Mouse (Mus musculus): ENCODE data around the gene Fam98a. TPM values are rescaled to one million over a fixed set of nuclear protein-coding genes. Genes with fewer than 3 reads are reported as not detected.

The Fam98a gene
- polyA plus RNA-seq, 1 experiment from 2014 or later: 24.9 TPM

GRCm38 (mm10) chr17:75537050-75537445 is 14.7 kb downstream of the Fam98a start:
- Histone ChIP-seq H3K36me3 (peaks cover 3% of the 10 kb centered on the region; the same call in 1 of the 2 replicates), H3K4me3 (replicated peaks) (no peak overlapping the region), H3K27me3 (replicated peaks) (no peaks in the 10 kb centered on the region), H3K4me1 (replicated peaks) (no peaks in the 10 kb centered on the region), H3K9ac (no peak overlapping the region), H3K4me2 (replicated peaks) (no peak overlapping the region), H3K9me3 (no peaks in the 10 kb centered on the region), H3K27ac (no peak overlapping the region)
- WGBS: 52% methylated on average over 7 of the region's 7 CpGs
- no peak for ATAC-seq

- ATAC-seq: 0 out of 2 replicates have a peak, but pooled peaks have one; percentile 48
- Histone ChIP-seq H3K9ac (no peak overlapping the region), H3K9me3 (no peaks in the 10 kb centered on the region), H3K27me3 (replicated peaks) (no peaks in the 10 kb centered on the region), H3K4me1 (replicated peaks) (no peaks in the 10 kb centered on the region), H3K36me3 (peaks cover 3% of the 10 kb centered on the region; the same call in 1 of the 2 replicates), H3K27ac (no peak overlapping the region), H3K4me2 (replicated peaks) (no peak overlapping the region), H3K4me3 (replicated peaks) (no peak overlapping the region)
- WGBS: 25% methylated on average over 6 of the region's 6 CpGs
Measured at GRCm38 (mm10) chr17:75536396-75537049, 15.2 kb downstream of the Fam98a start.

- WGBS: 89% methylated on average over 4 of the region's 4 CpGs
- no peaks in the 10 kb centered on the region for H3K27me3 ChIP-seq (replicated peaks)
- peaks cover 3% of the 10 kb centered on the region; the same call in 1 of the 2 replicates for H3K36me3 ChIP-seq
Measured at GRCm38 (mm10) chr17:75535612-75536011, 16.1 kb downstream of the Fam98a start.

GRCm38 (mm10) chr17:75534314-75535020 is 17.3 kb downstream of the Fam98a start:
- Histone ChIP-seq H3K27ac (no peak overlapping the region), H3K4me1 (replicated peaks) (no peaks in the 10 kb centered on the region), H3K4me3 (replicated peaks) (no peak overlapping the region), H3K9me3 (no peaks in the 10 kb centered on the region), H3K27me3 (replicated peaks) (no peaks in the 10 kb centered on the region), H3K9ac (no peak overlapping the region), H3K36me3 (peaks cover 3% of the 10 kb centered on the region; the same call in 1 of the 2 replicates), H3K4me2 (replicated peaks) (no peak overlapping the region)
- 77% methylated on average over 12 of the region's 12 CpGs for WGBS
- no peak for ATAC-seq

More at GRCm38 (mm10) chr17:75535612-75536011, 16.1 kb downstream of the Fam98a start:
- no peak for ATAC-seq
- H3K4me2 ChIP-seq (replicated peaks): no peak overlapping the region
- no peak overlapping the region for H3K4me3 ChIP-seq (replicated peaks)
- H3K9ac ChIP-seq: no peak overlapping the region
- H3K9me3 ChIP-seq: no peaks in the 10 kb centered on the region
- H3K4me1 ChIP-seq (replicated peaks): no peaks in the 10 kb centered on the region
- no peak overlapping the region for H3K27ac ChIP-seq

- Histone ChIP-seq H3K36me3 (no peaks in the 10 kb centered on the region), H3K4me1 (replicated peaks) (no peaks in the 10 kb centered on the region), H3K9me3 (no peaks in the 10 kb centered on the region), H3K27ac (no peak overlapping the region), H3K9ac (no peak overlapping the region), H3K4me3 (replicated peaks) (no peak overlapping the region), H3K27me3 (replicated peaks) (no peaks in the 10 kb centered on the region), H3K4me2 (replicated peaks) (no peak overlapping the region)
- ATAC-seq: no peak
- WGBS: 83% methylated on average over 6 of the region's 6 CpGs
Measured at GRCm38 (mm10) chr17:75532469-75532986, 19.2 kb downstream of the Fam98a start.

GRCm38 (mm10) chr17:75529222-75529935 is 22.4 kb downstream of the Fam98a start:
- Histone ChIP-seq H3K36me3 (no peaks in the 10 kb centered on the region), H3K27ac (no peak overlapping the region), H3K27me3 (replicated peaks) (no peaks in the 10 kb centered on the region), H3K4me2 (replicated peaks) (no peak overlapping the region), H3K9me3 (no peaks in the 10 kb centered on the region), H3K9ac (no peak overlapping the region), H3K4me3 (replicated peaks) (no peak overlapping the region), H3K4me1 (replicated peaks) (no peaks in the 10 kb centered on the region)
- 93% methylated on average over 14 of the region's 14 CpGs for WGBS
- no peak for ATAC-seq

- no peaks in the 10 kb centered on the region for H3K9me3 ChIP-seq
- H3K4me2 ChIP-seq (replicated peaks): no peak overlapping the region
- no peak for ATAC-seq
- WGBS: 97% methylated on average over 1 of the region's 1 CpGs
- H3K36me3 ChIP-seq: no peaks in the 10 kb centered on the region
- no peak overlapping the region for H3K27ac ChIP-seq
- H3K9ac ChIP-seq: no peak overlapping the region
- H3K27me3 ChIP-seq (replicated peaks): no peaks in the 10 kb centered on the region
- H3K4me1 ChIP-seq (replicated peaks): no peaks in the 10 kb centered on the region
- H3K4me3 ChIP-seq (replicated peaks): no peak overlapping the region
Measured at GRCm38 (mm10) chr17:75526411-75526810, 25.3 kb downstream of the Fam98a start.

- Histone ChIP-seq H3K9ac (no peak overlapping the region), H3K4me2 (replicated peaks) (no peak overlapping the region), H3K27me3 (replicated peaks) (no peaks in the 10 kb centered on the region), H3K4me1 (replicated peaks) (no peaks in the 10 kb centered on the region), H3K9me3 (no peaks in the 10 kb centered on the region), H3K27ac (no peak overlapping the region), H3K36me3 (no peaks in the 10 kb centered on the region), H3K4me3 (replicated peaks) (no peak overlapping the region)
- WGBS: 63% methylated on average over 3 of the region's 3 CpGs
- no peak for ATAC-seq
Measured at GRCm38 (mm10) chr17:75523812-75524211, 27.9 kb downstream of the Fam98a start.

- no peaks in the 10 kb centered on the region for H3K9me3 ChIP-seq
- no peak overlapping the region for H3K4me3 ChIP-seq (replicated peaks)
- ATAC-seq: no peak
- H3K4me1 ChIP-seq (replicated peaks): no peaks in the 10 kb centered on the region
- no peaks in the 10 kb centered on the region for H3K27me3 ChIP-seq (replicated peaks)
- H3K27ac ChIP-seq: no peak overlapping the region
- no peak overlapping the region for H3K9ac ChIP-seq
- 21% methylated on average over 9 of the region's 9 CpGs for WGBS
- no peak overlapping the region for H3K4me2 ChIP-seq (replicated peaks)
- no peaks in the 10 kb centered on the region for H3K36me3 ChIP-seq
Measured at GRCm38 (mm10) chr17:75522347-75523065, 29.2 kb downstream of the Fam98a start.

GRCm38 (mm10) chr17:75521236-75521842 is 30.4 kb downstream of the Fam98a start:
- WGBS: 47% methylated on average over 6 of the region's 6 CpGs
- no peak overlapping the region for H3K4me3 ChIP-seq (replicated peaks)
- no peak for ATAC-seq
- no peak overlapping the region for H3K4me2 ChIP-seq (replicated peaks)
- no peaks in the 10 kb centered on the region for H3K27me3 ChIP-seq (replicated peaks)
- H3K9me3 ChIP-seq: no peaks in the 10 kb centered on the region
- no peaks in the 10 kb centered on the region for H3K4me1 ChIP-seq (replicated peaks)
- no peak overlapping the region for H3K27ac ChIP-seq
- no peaks in the 10 kb centered on the region for H3K36me3 ChIP-seq
- no peak overlapping the region for H3K9ac ChIP-seq

- 72% methylated on average over 8 of the region's 8 CpGs for WGBS
Measured at GRCm38 (mm10) chr17:75519239-75519900, 32.4 kb downstream of the Fam98a start.

More at GRCm38 (mm10) chr17:75519239-75519900, 32.4 kb downstream of the Fam98a start:
- Histone ChIP-seq H3K27ac (no peak overlapping the region), H3K9ac (no peak overlapping the region), H3K4me1 (replicated peaks) (no peaks in the 10 kb centered on the region), H3K9me3 (no peaks in the 10 kb centered on the region), H3K27me3 (replicated peaks) (no peaks in the 10 kb centered on the region), H3K36me3 (no peaks in the 10 kb centered on the region), H3K4me3 (replicated peaks) (no peak overlapping the region), H3K4me2 (replicated peaks) (no peak overlapping the region)
- no peak for ATAC-seq
